Mouse (Mus musculus) adrenal gland, postnatal 36 days (tissue): ENCODE measurements at regions not wholly inside any gene's neighbourhood (a gene's known extent, or its start where the extent isn't known, plus 50 kb on each side); places are given as distances from the start of the nearest gene placed in this dataset.

ENCODE experiments used
- DNase-seq, 2 experiments: peaks; one replicate each; pipeline ENCODE4 v3.0.0; 2021; ENCODE audit warnings: mixed read lengths in 1 of 2

DNA sequence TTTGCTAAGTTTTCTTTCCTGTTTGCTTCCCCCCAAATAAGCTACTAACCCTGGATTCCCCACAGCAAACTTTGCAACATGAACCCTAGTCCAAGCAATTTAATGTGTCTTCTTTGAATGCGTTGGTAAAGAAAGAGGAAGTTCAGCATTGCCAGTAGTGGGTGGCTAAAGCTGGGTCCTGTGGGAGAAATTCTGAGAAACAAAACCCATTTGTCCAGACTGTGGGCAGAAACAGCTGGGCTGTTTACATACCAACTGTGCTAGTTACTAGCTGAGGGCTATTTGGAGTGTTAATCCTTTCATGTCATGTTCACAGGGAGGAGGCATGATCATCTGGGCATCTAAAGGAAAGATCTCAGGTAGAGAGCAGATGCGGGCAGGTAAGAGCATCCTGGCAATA, 51.8 kb upstream of the 1190002N15Rik start:
- DNase-seq = no peak

DNA sequence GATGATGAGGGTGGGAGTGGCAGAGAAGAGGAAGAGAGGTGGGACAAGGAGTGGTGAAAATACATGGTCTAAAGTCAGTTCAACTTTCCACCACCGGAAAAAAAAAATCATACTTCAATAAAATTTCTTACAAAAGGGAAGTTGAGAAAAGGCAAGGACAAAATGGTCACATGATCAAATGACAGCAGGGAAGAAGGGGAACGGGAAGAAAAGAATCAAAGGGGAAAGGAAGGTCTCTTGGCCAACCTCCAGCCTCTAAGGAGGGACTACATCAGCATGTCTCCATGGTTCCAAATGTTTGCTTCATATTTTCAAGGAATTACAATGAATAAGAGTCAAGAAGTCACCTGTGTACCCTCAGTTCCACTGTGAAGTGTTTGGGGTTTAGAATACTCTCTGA, 64.7 kb upstream of the Slc9a9 start:
- no peak for DNase-seq

DNA sequence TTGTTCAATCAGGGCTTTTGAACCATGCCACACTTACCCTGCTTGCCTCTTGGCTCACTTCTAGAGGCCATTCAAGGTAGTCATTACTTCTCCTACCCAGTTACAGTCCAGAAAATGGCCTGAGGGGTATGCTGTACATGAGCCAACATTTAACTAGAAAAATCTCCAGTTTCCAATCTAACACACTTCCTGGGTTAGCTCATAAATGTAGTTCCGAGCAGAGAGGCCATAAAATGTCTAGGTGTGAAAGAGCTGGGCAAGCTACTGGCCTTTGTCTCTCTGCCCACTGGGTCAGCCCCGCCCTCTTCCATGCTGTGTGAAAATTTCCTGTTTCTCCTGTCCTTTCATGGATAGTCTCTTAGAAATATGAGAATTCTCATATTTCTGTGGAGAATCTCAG, 63.3 kb upstream of the Slc9a9 start:
- DNase-seq = no peak

DNA sequence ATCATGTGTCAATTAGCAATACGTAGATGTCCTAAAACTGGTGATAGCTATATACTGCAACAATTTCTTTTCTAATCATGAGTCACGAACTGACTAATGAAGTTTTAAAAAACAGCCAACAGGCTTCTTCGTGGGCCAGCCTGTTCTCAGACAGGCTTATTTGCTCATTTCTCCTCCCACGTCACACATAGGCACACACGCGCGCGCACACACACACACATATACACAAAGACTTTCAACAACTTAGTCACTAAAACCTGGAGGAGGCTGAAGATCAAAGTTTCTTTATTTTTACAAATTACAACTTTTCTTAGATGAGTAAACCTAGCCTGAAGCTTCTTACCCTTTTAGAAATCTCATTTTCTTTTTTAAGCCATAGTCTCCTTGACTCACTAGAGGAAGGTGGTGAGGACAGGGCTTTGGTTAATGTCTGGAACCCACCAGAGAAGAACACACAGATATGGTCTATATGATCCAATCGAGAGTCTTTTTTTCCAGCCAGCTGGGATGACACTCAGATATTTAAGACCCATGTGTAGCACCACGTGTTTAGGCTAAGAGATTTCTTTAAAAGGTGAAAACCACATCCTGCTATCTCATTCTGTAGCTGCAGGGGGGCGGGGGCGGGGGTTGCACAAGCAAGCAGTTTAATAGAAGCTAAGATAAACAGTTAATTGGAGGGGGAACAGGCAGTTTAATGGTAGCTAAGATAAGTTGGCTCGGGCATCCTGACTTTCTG, 62.5 kb upstream of the Slc9a9 start:
- DNase-seq = no peak

DNA sequence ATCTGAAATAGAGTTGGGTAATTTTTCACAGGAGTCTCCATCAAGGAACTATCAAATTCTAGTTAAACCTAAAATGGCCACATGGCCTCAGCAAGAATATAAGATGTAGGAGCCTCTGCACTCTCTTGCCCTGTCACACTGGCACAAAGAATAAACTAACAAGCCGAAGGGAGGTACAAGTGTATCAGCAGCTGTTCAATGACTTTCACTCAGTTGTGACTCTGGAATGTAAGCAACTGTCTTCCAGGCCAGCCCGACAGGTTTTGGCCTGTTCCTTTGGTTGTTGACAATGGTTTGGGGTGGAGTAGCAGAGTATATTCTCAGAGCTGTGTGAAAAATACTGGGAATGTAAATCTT, 62.0 kb upstream of the Slc9a9 start:
- no peak for DNase-seq

DNA sequence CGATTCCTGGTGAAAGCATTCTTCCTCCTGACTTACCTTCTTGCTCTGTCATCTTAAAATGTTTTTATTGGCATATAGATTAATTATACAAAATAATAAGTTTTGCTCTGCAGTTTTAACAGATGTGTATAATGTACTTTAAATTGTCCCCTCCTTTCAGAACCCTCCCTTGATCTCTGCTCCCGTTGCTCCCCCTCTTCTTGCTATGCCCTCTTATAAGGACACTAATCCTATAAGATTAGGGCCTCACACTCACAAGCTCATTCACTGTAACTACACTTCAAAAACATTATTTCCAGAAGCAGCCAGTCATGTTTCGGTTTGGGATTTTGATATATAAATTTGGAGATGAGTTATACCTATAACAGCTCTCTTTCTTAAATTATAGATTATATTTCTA, 59.6 kb upstream of the Slc9a9 start:
- DNase-seq = no peak

DNA sequence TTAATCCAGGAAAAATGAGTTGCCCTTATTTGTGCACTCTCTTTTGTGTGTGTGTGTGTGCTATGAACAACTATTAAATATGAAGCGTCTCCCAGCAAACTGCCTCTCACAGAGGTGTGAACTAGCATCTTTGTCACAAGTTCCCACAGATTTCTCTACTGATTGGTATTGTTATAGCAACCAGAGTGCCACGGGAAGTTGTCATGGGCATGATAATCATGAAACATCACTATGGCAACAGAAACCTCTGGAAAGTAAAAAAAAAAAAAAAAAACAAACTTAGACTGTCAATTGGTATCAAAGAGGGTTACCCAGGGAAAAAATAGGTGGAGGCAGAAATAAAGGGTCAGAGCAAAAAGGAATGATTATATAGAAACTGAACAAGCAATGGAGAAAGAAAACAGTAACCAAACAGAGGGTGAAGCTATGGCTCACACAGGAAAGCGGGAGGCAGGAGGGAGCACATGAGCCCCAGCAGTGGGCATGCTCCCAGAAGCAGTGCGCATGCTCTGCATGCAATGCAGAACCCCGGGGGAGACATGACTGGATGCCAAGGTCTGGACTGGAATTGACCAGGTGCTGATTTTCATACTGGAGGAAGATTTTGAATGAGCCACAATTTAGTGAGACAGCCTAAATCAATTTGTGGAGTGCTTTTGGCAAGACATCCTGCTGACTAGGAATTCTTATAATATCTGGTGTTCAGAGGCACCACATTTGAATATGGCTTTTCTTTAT, 58.9 kb upstream of the Slc9a9 start:
- DNase-seq = no peak

DNA sequence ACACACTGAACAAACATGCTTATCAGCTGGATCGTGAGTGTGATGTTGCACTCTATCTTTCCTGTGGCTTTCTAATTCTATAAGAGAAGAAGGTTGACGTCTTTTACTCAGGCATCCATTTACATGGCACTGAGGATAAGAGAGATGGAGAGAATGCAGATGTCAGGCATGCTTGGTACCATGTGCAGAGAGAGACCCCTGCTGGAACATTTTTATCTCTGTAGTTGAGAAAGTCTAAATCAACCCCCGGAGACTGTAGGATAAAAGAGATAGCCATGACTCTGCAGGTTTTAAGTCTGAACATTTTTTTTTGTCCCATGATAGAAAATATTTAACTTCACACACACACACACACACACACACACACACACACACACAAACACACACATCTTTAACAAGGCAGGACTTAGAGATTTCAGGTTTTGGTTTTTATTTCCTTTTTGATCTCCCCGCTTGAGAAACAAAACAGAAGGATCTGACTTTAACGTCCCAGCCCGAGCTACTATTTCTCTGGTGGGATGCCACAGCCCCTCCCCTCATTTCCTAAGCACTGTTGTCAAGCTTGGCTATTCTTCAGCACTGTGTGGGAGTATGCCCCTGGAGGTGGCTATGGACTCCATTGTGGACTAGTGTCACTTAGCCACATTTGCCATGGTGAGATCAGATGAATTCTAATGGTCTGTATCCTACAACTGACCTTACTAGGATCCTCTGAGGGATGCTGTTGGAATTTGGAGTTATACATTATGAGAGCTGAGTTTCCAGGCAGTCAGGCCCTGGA, 55.6 kb upstream of the Slc9a9 start:
- DNase-seq = peak; percentile 3 to 28

DNA sequence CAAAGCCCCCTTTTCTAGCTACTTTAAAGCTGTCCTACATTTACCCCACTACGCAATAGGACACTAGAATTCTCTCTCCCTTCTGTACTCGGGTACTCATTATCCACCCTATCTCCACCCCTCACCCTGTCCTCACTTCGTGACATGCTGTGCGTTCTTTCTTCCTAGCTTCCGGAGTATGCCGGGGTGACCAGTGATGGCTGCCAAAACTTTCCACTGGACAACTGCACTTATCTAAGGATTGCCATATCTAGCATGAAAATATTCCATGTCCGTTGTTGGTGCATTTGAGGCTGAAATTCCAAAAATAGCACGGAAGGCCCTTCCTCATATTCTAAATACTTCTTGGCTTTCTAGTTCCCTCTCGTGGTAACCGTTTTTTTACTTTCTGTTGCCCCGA, 54.5 kb upstream of the Slc9a9 start:
- no peak for DNase-seq

DNA sequence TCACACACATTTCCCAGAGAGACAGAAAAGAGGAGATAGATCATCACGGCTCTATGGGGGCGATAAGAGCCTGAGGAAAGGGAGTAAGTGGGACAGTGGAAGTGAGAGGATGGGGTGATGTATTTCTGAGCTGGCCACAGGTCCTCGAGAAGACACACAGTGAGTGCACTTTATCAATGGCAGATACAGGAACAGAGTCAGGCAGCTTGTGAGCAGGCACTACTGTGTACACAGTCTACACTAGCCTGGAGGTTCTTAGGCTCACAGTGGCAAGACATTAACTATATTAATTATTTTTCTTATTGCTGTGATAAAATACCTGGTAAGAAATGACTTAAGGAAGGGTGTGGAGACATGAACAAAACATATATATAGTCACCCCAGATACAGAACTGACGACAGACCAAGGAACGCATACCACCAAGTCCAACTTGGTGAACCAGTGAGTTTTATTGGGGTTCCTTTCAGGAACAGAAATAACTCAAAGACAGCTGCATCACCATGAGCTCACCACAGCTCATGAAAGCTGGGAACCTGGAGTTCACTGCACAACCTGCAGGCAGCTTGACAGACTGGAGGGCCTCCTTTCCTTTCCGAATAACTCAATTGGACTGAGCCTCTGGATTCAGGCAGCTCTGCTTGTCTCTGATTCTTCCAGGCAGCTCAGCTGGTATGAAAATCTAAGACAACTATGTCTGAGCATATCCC, 51.5 kb upstream of the Slc9a9 start:
- no peak for DNase-seq
